Mouse (Mus musculus) T-helper 1 cell (primary cell): ENCODE measurements at regions not wholly inside any gene's neighbourhood (a gene's known extent, or its start where the extent isn't known, plus 50 kb on each side); places are given as distances from the start of the nearest gene placed in this dataset.

Experiments used
- in situ Hi-C: fragments of 300-600 bp; cut with MboI, MseI; formaldehyde crosslinking; loops from one replicate; pipeline ENCODE4 v1.15.1; 2025; ENCODE audit warnings: high pct_unique_total_duplicates

DNA sequence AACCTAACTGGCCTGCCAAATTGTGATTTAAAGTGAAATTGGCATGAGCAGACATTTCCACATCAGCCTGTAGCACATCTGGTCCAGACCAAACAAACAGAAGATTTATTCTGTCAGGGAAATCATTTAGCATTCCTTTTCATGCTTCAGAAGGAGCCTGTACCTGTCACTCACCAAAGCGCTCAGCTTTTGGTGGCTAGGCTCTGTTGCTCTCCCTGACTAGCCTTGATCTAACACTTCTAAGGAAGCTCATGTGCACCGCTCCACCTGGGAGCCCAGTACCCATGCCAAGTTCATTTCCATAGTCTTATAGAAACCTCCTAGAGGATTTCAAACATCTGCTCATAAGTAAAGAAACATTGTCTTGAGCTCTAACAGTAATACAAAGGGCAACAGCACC lies 253.8 kb upstream of the Tfap2d start:
- in situ Hi-C loops, result no loop called here

DNA sequence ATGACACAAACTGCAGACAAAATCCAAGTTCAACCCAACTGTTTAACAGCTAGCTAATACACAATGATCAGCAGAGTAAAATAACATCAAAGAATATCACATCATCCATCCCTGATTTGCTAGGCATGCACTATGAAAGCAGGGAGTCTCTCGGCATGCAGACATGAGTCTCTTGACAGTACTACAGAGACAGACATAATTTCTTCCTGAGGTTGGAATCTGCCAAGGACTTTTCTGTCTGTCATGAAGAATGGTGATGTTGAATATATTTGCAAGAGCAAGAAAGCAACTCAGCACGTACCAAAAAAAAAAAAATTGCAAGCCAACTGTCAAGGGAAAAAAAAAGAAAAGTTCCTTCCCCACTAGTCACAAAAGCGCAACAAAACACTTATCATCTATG lies 245.4 kb upstream of the Tfap2d start:
- in situ Hi-C loops, result no loop called here

DNA sequence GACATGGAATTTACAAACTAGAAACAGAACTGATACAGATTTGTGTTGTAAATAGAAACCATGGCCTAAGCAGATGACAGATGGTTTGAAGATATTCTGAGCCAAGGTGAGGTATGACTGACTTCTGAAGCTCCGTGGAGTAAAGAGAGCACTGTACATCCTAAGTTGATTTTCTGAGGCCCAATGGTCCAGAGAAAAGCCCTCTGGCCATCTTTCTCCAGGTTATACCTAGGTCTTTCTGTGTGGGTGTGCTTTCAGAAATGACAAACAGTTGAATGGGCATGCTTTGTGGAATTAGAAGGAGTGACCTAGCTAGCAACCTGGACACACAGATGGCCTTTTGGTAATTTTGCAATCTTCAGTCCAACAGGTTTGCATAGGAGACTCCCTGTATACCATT lies 199.6 kb upstream of the Tfap2d start:
- in situ Hi-C loops, result no loop called here

DNA sequence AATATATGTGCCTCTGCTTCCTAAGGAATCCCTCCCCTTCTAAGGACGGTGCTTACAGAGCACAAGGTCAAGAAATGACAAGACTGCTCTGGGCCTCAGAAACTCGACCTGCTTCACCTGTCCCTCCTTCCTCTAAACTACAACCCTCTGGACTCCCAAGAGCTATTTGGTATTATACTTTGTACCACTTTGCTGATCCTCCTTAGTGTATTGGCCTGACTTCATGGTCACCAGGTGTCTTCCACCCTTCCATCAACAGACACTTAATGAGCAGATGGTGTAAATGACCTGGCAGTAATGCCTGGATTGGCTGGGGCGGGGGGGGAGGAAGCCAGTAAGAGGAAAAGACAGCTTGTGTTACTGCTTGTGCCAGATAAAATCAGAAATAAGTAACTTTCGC lies 199.1 kb upstream of the Tfap2d start:
- in situ Hi-C loops, result no loop called here

DNA sequence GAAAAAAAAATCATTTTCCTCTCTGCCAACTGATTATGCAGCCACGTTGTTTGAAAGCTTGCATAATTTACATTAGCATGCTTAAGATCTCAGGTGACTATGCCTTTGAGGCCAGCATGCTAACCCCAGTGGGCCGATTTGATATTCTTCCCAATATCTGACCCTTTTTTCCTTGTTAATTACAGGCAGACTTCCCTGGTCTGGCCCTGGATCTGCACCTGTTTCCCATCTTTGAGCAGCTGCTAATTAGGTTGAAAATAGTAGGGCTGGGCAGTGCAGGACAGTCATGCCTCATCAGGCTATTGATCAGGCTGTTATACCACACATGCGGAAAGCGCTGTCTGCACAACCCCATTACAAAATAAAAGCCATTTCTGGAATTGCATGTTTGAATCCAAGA lies 191.2 kb upstream of the Tfap2d start:
- in situ Hi-C loops, result no loop called here

DNA sequence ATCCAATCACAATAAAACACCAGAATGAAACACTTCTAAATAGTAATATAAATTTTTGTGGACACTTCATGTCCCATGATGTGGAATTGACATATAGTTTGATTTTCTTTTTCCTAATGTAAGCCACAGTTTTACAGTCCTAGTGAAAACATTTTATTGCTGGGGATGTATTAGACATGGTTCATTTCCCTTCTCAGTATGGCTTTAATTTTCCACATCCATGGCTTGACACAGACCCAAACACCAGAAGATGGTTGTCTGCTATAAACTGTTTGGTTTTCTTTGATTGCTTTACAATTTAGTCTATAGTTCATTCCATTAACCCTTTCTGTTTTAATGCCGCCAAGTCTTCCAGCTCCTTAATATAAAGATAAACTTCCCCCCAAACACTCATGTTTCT lies 146.5 kb upstream of the Tfap2d start:
- in situ Hi-C loops, result no loop called here

DNA sequence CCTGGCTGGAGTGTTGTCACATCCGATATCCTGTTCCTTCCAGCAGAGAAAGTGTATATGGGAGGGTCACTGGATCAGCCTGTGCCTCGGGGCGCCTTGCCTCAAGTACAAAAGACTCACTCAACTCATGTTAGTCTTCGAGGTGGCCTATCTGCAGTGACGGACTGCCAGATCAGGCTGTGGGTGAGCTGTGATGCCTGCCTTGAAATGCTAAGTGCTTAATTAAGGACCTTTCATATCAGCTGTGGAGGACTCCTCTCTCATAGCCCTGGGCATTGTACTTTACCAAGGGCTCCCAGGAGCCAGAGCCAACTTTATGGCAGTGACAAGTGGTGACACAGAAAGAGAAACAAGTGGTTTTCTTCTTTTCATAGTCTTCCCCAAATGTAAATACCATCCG lies 145.8 kb upstream of the Tfap2d start:
- in situ Hi-C loops, result no loop called here

DNA sequence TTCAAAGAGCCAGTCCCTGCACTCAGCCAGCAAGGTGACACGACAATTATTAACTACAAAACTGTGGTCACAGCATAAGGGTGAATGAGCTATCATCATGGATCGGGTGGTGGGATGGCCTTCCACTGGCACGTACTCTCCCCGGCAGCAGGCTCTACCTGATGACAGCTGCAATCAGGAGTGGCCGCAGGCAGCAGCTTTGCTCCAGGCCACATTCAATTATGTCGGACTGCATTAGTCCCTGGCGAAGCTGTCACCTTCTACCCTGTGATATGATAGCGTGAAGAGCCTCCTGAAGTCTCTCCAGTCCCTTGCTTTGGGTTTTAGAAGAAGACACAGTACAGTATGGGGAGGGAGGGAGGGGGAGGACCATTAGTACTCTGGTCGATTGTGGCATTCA lies 141.4 kb upstream of the Tfap2d start:
- in situ Hi-C loops, result loop anchor here (10.0 kb wide), 1 partner anchor 387 kb away; no protein-coding TSS in a partner anchor

DNA sequence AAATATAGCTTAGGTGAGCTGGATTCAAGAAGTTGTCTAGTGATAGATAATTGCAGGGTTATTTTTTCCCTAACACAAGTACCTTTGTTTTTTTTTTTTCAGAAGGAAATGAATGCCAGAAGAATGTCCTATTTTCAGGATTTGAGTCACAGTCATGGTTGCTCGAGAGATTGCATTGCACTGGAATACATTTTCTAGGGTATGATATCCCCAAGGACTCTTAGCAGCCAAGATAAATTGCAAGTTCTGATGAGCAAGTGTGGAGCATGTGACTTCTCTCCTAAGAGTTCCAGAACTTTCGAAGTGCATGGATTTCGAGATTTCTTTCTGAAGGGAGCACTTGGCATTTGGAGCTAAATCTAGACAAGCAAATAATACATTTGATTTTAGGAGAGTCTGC lies 140.9 kb upstream of the Tfap2d start:
- in situ Hi-C loops, result loop anchor here (10.0 kb wide), 1 partner anchor 387 kb away; no protein-coding TSS in a partner anchor

DNA sequence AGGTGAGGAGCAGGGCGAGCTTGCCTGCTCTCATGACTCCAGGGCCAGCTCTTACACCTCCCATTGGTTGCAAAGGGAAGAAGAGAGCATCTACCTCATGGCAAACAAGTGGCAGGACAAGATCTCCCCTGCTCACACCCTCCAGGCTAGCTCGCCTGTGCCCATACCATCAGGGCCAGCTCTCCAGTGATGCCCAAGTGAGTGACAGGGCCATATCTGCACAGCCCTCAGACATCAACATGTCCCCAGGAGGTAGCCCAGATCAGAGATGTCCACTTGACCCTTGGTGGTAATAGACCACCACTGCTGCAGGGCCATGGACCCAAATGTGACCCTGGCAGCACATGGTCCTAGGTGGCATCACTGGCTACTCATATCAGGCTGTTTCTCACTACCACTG lies 133.9 kb upstream of the Tfap2d start:
- in situ Hi-C loops, result loop anchor here (10.0 kb wide), 1 partner anchor 394 kb away; no protein-coding TSS in a partner anchor

DNA sequence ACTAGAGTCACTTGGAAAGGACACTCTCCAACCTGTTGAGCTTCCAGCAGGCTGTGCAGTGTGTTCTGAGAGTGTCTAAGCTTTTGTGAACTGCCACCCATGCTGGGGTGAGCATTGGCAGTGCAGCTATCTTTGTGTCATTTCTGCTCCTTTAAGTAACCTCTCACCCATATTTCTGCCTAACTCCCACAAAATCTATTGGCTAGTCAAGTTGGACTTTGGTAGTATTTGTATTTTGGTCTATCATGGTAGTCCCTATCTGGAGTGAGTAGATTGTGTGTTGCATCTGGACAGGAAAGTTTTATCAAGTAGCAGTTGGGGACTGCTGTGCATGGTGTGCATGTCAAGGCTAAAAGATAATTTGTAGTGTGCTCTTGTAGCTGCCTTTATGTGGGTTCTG lies 132.6 kb upstream of the Tfap2d start:
- in situ Hi-C loops, result no loop called here

DNA sequence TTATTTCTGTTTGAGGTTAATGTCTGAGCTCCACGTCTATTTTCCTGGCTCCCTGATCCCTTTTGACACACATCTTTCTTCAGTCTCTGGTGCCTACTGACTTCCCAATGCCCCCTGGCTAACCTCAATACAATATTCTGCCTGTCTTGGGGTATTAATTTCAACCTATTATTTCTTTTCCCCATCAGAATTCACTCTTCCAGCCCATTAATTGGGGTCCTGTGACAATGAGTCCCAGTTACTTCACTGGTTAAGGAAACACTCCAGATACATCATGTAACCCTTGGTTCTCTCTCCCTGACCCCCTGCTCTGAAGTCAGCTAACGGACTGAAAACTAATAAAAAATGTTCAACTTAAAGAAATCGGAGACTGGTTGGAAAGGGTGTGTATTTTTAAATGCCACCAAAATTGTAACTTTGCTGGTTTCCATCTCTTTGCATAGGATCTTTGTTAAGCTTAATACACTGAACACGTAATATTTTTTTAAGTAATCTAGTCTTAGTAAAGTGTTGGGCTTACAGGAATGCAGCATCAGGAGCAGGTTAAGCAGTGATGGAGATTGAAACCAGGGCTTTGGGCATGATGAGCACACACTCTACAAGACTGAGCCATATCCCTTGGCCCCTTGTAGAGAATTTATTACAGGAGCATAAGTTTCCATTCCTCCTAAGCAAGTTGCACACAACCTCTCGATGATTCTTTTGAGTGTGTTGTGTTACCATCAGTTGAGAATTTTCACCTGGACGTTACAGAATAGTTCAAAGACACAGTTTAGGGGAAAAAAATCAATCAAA lies 128.8 kb upstream of the Tfap2d start:
- in situ Hi-C loops, result no loop called here

DNA sequence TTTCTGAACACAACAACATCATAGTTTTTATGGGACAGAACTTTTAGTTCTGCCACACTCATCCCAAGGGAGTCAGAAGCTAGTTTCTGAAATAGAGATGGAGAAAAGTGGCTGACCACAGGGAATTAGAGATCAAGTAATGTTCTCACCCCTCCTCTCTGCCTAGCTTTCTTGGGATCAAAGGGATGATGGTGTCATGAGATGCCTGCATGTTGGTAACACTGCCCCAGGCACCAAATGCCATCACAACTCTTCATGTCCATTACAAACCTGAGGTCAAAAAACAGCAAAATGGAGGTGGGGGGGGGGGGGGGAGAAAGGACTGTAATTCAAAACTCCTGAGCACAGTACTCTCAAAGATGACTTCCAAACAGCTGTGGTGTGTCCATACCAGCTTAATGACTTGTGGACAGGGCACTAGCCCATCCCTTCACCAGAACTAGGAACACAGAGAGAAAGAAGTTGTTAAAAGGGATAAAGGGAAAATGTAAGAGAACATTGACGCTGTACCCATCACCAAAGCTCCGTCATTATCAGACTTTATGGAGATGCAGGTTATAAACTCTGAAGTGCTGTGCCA lies 127.9 kb upstream of the Tfap2d start:
- in situ Hi-C loops, result no loop called here

DNA sequence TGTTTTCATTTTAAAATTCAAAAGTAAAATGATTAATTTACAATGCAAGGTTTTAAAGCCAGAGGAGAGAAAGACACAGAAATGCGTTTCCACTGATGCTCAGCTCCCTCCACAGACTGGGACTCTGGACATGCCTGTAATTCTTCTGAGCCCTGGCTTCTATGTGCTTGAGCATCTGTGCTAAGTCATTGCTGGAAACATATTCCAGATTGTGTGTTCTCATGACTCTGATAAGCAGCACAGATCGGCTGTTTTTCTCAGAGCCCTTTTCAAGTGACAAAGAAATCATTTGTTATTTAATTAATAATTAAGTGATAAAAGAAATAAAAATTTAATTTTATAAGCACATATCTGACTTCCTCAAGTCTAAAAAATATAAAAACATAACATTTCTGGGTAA lies 127.3 kb upstream of the Tfap2d start:
- in situ Hi-C loops, result no loop called here

DNA sequence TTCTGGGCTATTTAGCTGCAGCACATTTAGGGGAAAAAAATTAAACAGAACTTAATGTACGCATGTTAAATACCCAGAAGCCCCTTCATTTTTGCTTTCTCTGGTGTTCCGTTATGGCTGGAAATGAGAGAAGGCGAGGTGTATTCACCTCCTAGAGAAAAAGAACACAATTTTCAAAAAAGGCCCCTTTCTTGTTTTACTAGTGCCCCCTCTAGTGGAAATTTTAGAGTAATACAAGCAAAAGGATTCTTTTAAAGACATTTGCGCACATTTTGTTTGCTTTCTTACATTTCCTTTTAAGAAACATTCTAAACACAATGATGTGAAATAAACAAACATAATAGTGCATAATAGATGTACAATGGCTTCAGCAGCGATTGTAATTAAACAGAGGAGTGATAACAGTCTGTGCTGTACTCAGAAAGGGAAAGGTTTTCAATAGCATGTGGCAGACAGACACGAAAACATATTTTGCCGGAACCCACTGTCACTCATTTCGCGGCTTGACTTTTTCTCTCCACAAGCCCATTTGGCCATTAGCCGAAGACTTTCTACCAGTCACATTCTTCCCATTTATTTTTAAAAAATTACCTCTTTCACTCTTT lies 126.0 kb upstream of the Tfap2d start:
- in situ Hi-C loops, result no loop called here

DNA sequence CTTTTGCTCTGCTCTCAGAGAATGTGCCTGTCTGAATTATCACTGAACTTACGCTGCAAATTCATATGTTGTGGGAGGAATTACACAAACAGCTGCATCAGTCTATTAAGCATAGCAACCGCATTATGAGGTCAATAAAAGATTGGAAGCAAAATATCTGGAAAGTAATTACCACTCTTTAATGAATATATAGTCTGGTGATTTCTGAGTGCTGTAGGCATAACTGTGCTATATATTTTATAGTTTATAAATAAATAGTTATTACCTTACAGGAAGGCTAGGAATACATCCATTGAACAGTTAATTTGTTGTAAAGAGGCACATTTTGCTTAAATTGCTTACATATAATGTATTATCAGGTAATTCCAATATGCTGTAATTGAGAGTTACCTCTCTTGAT lies 123.7 kb upstream of the Tfap2d start:
- in situ Hi-C loops, result no loop called here

DNA sequence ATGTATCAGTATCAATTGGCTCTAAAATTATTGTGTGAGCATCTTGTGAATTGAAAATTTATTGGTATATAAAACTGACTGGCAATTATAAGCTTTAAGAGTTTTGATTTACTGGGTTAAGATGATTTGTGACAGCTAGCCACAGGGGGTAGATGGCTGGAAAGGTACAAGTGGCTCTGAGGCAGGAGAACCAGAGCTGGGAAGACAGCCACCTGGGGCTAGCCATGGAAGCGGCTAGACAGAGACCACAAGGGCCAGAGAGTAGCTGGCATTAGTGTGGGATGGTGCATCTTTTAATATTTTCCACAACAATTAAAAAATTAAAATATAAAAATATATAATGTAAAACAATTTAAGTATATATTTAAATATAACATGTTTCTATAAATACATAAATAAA lies 86.0 kb upstream of the Tfap2d start:
- in situ Hi-C loops, result no loop called here
